Mouse (Mus musculus) ES-E14 (cell line): Measurements from ENCODE around the gene D7Ertd443e.

ENCODE experiments used
- CHD2 ChIP-seq: IDR thresholded peaks from 2 replicates; pipeline ENCODE4 v1.6.1; 2014; ENCODE audit warnings: mild to moderate bottlenecking, low read depth, low read length, inconsistent platforms
- ZNF384 ChIP-seq: IDR thresholded peaks from 2 replicates; pipeline ENCODE4 v1.6.1; 2012; ENCODE audit warnings: low read depth, low read length, inconsistent platforms

DNA sequence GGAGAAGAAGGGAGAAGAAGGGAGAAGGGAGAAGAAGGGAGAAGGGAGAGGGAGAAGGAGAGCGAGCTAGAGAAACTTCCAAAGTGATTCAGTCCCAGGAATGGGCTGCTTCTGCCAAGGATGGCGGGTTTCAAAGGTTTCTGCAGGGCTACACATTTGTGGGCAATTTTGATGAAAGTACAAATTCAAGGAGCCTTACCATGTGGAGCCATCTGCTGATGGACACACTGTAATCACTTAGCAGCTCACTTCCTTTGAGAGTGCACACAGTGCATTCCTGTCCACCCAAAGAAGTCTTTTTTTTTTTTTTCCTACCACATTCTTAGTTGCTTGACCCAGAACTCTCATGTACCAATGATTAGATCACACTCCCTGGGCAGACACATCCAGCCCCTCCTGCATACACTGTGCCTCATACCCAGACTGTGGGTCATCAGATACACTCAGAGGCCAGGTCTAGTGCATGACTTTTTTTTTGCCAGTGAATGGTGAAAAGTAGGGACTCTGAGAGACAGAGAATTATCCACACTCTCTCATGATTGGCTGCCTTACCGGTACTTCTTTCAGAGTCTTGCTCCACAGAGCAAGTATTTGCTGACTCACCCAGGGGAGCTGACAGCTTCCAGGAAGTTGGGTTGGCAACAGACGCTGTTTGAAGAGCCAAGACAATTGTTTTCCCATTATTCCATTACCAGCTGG lies 124.3 kb downstream of the D7Ertd443e start:
- no peak for TF ChIP-seq CHD2
- TF ChIP-seq ZNF384 = peak; percentile 79
